Mouse (Mus musculus) intestine, embryonic 16.5 days (tissue): Measurements from ENCODE around the gene Llgl2. TPM values are rescaled to one million over a fixed set of nuclear protein-coding genes. Genes with fewer than 3 reads are reported as not detected.

Experiments
- ATAC-seq: fragments of 200-750 bp; cut with Nextera tagmentation; 2 replicates; pipeline ENCODE4 v1.8.0; 2017; ENCODE audit warnings: moderate TSS enrichment, moderate library complexity
- H3K27ac ChIP-seq: fragments of 300-500 bp; sonication (generic); 2 replicates; pipeline ENCODE4 v1.5.1; 2014; ENCODE audit warnings: mild to moderate bottlenecking, low read length
- H3K27me3 ChIP-seq: fragments of 300-500 bp; sonication (generic); replicated peaks from 2 replicates; pipeline ENCODE4 v1.6.1; 2014; ENCODE audit warnings: low read length, control low read depth, mixed read lengths; ENCODE audit not compliant: control insufficient read depth, insufficient read depth
- H3K36me3 ChIP-seq: fragments of 300-500 bp; sonication (generic); 2 replicates; pipeline ENCODE4 v1.6.1; 2014; ENCODE audit warnings: low read length, control low read depth; ENCODE audit not compliant: control insufficient read depth, insufficient read depth
- H3K4me1 ChIP-seq: fragments of 300-500 bp; sonication (generic); 2 replicates; pipeline ENCODE4 v1.6.1; 2014; ENCODE audit warnings: low read length, control low read depth, mixed read lengths; ENCODE audit not compliant: control insufficient read depth, insufficient read depth
- H3K4me2 ChIP-seq: fragments of 300-500 bp; sonication (generic); 2 replicates; pipeline ENCODE4 v1.6.1; 2014; ENCODE audit warnings: low read depth, low read length, control low read depth
- H3K4me3 ChIP-seq: fragments of 300-500 bp; sonication (generic); 2 replicates; pipeline ENCODE4 v1.5.1; 2014; ENCODE audit warnings: mild to moderate bottlenecking, low read length
- H3K9ac ChIP-seq: fragments of 300-500 bp; sonication (generic); 2 replicates; pipeline ENCODE4 v1.6.1; 2014; ENCODE audit warnings: low read depth, low read length
- H3K9me3 ChIP-seq: fragments of 300-500 bp; sonication (generic); 2 replicates; pipeline ENCODE4 v1.6.1; 2016; ENCODE audit warnings: low read length, control low read depth; ENCODE audit not compliant: control insufficient read depth
- WGBS: fragments of 180-500 bp; shearing (Covaris S2); extraction: QIAGEN DNeasy Blood & Tissue Kit; methylation state at CpG from one replicate; pipeline ENCODE4 v1.1.7; 2014; 5-methylcytosine and 5-hydroxymethylcytosine counted together
- polyA plus RNA-seq: library from polyadenylated mRNA; unstranded; fragments of >200 nt; fragmentation: Nextera tagmentation; extraction: Ambion mirVana; gene quantifications from 2 replicates; pipeline ENCODE4 v1.2.1, GENCODE M21; 2015

Llgl2 gene
- polyA plus RNA-seq, 1 experiment from 2014 or later: 102 TPM

- Histone ChIP-seq H3K4me3 (0 out of 2 replicates have a peak overlapping the region, but pooled peaks have one; percentile 3), H3K27me3 (no peaks in the 10 kb centered on the region), H3K36me3 (peaks cover 4% of the 10 kb centered on the region; the same call in 1 of the 2 replicates), H3K4me1 (peaks cover 22% of the 10 kb centered on the region), H3K4me2 (0 out of 2 replicates have a peak overlapping the region, but pooled peaks have one; percentile 9), H3K9me3 (no peaks in the 10 kb centered on the region), H3K9ac (no peak overlapping the region), H3K27ac (no peak overlapping the region)
- 28% methylated on average over 5 of the region's 5 CpGs for WGBS
- no peak for ATAC-seq
Measured at GRCm38 (mm10) chr11:115881002-115881401, 57.2 kb downstream of the Llgl2 start.

- no peak for ATAC-seq
- Histone ChIP-seq H3K27ac (peak overlapping the region; percentile 37; the same call in 1 of the 2 replicates), H3K9ac (peak overlapping the region; percentile 44; the same call in 1 of the 2 replicates)
Measured at GRCm38 (mm10) chr11:115883251-115883650, 59.4 kb downstream of the Llgl2 start.

GRCm38 (mm10) chr11:115884361-115884760 is 60.5 kb downstream of the Llgl2 start:
- Histone ChIP-seq H3K9me3 (no peaks in the 10 kb centered on the region), H3K9ac (no peak overlapping the region), H3K4me2 (no peak overlapping the region), H3K4me1 (peaks cover 22% of the 10 kb centered on the region), H3K27ac (peak overlapping the region; percentile 69; the same call in 1 of the 2 replicates), H3K4me3 (no peak overlapping the region), H3K36me3 (peaks cover 4% of the 10 kb centered on the region; the same call in 1 of the 2 replicates), H3K27me3 (no peaks in the 10 kb centered on the region)
- WGBS: 77% methylated on average over 3 of the region's 3 CpGs
- ATAC-seq: peak; percentile 84

More at GRCm38 (mm10) chr11:115883251-115883650, 59.4 kb downstream of the Llgl2 start:
- H3K9me3 ChIP-seq: no peaks in the 10 kb centered on the region
- no peak overlapping the region for H3K4me2 ChIP-seq
- 44% methylated on average over 14 of the region's 17 CpGs for WGBS
- peaks cover 23% of the 10 kb centered on the region for H3K4me1 ChIP-seq
- H3K36me3 ChIP-seq: peaks cover 4% of the 10 kb centered on the region; the same call in 1 of the 2 replicates
- no peak overlapping the region for H3K4me3 ChIP-seq
- no peaks in the 10 kb centered on the region for H3K27me3 ChIP-seq

- peak overlapping the region; percentile 45; the same call in 1 of the 2 replicates for H3K27ac ChIP-seq
- H3K9ac ChIP-seq: peak overlapping the region; percentile 19; the same call in 1 of the 2 replicates
- no peaks in the 10 kb centered on the region for H3K9me3 ChIP-seq
- H3K27me3 ChIP-seq: no peaks in the 10 kb centered on the region
- H3K4me3 ChIP-seq: no peak overlapping the region
- H3K36me3 ChIP-seq: peaks cover 4% of the 10 kb centered on the region; the same call in 1 of the 2 replicates
- ATAC-seq: no peak
- WGBS: 65% methylated on average over 11 of the region's 11 CpGs
- H3K4me2 ChIP-seq: no peak overlapping the region
- H3K4me1 ChIP-seq: peaks cover 18% of the 10 kb centered on the region
Measured at GRCm38 (mm10) chr11:115885281-115885680, 61.4 kb downstream of the Llgl2 start.

- Histone ChIP-seq H3K27me3 (no peaks in the 10 kb centered on the region), H3K4me3 (no peak overlapping the region), H3K36me3 (peaks cover 4% of the 10 kb centered on the region; the same call in 1 of the 2 replicates), H3K9ac (no peak overlapping the region; the same call in 1 of the 2 replicates), H3K4me1 (peaks cover 18% of the 10 kb centered on the region), H3K4me2 (no peak overlapping the region), H3K9me3 (no peaks in the 10 kb centered on the region), H3K27ac (no peak overlapping the region)
- WGBS: 90% methylated on average over 11 of the region's 11 CpGs
- ATAC-seq: no peak
Measured at GRCm38 (mm10) chr11:115886446-115886845, 62.6 kb downstream of the Llgl2 start.

- no peaks in the 10 kb centered on the region for H3K9me3 ChIP-seq
- H3K27me3 ChIP-seq: no peaks in the 10 kb centered on the region
- H3K4me2 ChIP-seq: no peak overlapping the region
- no peaks in the 10 kb centered on the region for H3K36me3 ChIP-seq
- H3K4me3 ChIP-seq: no peak overlapping the region
- no peak overlapping the region for H3K9ac ChIP-seq
- 85% methylated on average over 5 of the region's 5 CpGs for WGBS
- no peak for ATAC-seq
- H3K4me1 ChIP-seq: peaks cover 18% of the 10 kb centered on the region
- H3K27ac ChIP-seq: no peak overlapping the region
Measured at GRCm38 (mm10) chr11:115888020-115888419, 64.2 kb downstream of the Llgl2 start.

GRCm38 (mm10) chr11:115889159-115889558 is 65.3 kb downstream of the Llgl2 start:
- ATAC-seq: no peak
- 80% methylated on average over 6 of the region's 6 CpGs for WGBS
- Histone ChIP-seq H3K36me3 (peaks cover 5% of the 10 kb centered on the region; the same call in 1 of the 2 replicates), H3K4me2 (no peak overlapping the region), H3K27ac (no peak overlapping the region), H3K9me3 (no peaks in the 10 kb centered on the region), H3K27me3 (no peaks in the 10 kb centered on the region), H3K4me1 (peaks cover 14% of the 10 kb centered on the region), H3K4me3 (no peak overlapping the region), H3K9ac (no peak overlapping the region)

- WGBS: 68% methylated on average over 6 of the region's 6 CpGs
- Histone ChIP-seq H3K36me3 (peaks cover 5% of the 10 kb centered on the region; the same call in 1 of the 2 replicates), H3K9me3 (no peaks in the 10 kb centered on the region)
Measured at GRCm38 (mm10) chr11:115892213-115892612, 68.4 kb downstream of the Llgl2 start.

GRCm38 (mm10) chr11:115893071-115893470 is 69.2 kb downstream of the Llgl2 start:
- ATAC-seq: no peak
- no peaks in the 10 kb centered on the region for H3K4me1 ChIP-seq
- no peak overlapping the region for H3K4me3 ChIP-seq
- H3K9me3 ChIP-seq: no peaks in the 10 kb centered on the region
- no peak overlapping the region for H3K27ac ChIP-seq
- H3K9ac ChIP-seq: no peak overlapping the region
- H3K27me3 ChIP-seq: no peaks in the 10 kb centered on the region
- peaks cover 5% of the 10 kb centered on the region; the same call in 1 of the 2 replicates for H3K36me3 ChIP-seq
- H3K4me2 ChIP-seq: no peak overlapping the region
- WGBS: 94% methylated on average over 9 of the region's 9 CpGs

More at GRCm38 (mm10) chr11:115892213-115892612, 68.4 kb downstream of the Llgl2 start:
- ATAC-seq: no peak
- Histone ChIP-seq H3K27me3 (no peaks in the 10 kb centered on the region), H3K4me2 (no peak overlapping the region), H3K27ac (no peak overlapping the region), H3K9ac (no peak overlapping the region), H3K4me1 (peaks cover under 1% of the 10 kb centered on the region; the same call in 1 of the 2 replicates), H3K4me3 (no peak overlapping the region)
